Mouse (Mus musculus) adrenal gland, adult 2 months (tissue): Measurements from ENCODE around the gene Tecpr1. TPM values are rescaled to one million over a fixed set of nuclear protein-coding genes. Genes with fewer than 3 reads are reported as not detected.
A peak's percentile ranks its signal among the peaks of the same experiment; 100 is the strongest.

Experiments
- DNase-seq: peaks from one replicate; pipeline ENCODE4 v3.0.0; 2021
- polyA plus RNA-seq: library from polyadenylated mRNA; depleted of rRNA; stranded (reverse); fragments of >200 nt; gene quantifications from 2 replicates; pipeline ENCODE4 v1.2.3, GENCODE M21; 2012
- total RNA-seq, 2 experiments: library from RNA; stranded (reverse); gene quantifications; 2 replicates each; pipeline ENCODE4 v1.2.3; 2021

Tecpr1 gene
- total and polyA plus RNA-seq, 3 experiments: 77.8 to 130 (median 125) TPM

DNA sequence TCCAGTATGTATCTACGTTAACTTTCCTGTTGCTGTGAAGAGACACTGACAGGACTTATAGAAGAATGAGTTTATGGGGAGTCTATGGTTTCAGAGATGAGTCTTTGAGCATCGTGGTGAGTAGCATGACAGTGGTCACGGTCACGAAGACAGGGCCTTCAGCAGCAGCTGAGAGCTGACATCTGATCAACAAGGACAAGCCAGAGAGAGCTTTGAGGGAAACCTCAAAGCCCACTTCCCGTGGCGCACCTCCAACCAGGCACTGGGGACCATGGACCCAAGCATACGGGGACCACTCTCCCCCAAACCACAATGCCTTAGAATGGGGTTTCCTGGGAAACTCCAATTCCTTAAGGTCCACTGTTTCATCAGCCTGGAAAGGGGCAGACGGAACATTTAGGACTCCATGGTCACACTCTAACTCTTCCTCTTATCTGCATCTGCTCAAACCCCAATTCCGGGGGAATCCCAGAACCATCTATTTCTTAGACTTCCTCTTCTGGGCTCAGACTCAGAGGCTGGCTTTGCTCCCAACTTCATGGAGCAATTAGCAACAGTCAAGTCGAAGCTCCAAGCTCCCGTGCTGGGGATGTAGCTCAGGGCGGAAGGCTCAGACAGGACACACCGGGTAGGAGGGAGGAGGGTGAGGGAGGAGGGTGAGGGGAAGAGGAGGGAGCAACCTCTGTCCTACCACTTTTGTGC is 28.6 kb upstream of the Tecpr1 start:
- DNase-seq: no peak

DNA sequence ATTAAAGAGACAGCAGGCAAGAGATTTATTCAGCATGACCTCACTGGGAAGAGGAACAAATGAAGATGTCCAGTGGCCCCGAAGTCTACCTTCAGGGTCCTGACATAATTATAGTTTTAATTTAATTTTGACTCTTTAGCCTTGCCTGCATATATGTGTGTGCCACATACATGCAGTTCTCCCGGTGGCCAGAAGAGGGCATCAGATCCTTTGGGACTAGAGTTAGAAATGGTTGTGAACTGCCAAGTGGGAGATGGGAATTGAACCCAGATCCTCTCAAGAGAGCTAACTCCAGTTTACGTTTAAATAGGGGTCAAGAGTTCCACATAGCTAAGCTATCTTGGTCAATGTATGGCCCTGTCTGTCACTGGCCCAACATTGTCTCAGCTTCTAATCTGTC is 26.5 kb upstream of the Tecpr1 start:
- DNase-seq: no peak

DNA sequence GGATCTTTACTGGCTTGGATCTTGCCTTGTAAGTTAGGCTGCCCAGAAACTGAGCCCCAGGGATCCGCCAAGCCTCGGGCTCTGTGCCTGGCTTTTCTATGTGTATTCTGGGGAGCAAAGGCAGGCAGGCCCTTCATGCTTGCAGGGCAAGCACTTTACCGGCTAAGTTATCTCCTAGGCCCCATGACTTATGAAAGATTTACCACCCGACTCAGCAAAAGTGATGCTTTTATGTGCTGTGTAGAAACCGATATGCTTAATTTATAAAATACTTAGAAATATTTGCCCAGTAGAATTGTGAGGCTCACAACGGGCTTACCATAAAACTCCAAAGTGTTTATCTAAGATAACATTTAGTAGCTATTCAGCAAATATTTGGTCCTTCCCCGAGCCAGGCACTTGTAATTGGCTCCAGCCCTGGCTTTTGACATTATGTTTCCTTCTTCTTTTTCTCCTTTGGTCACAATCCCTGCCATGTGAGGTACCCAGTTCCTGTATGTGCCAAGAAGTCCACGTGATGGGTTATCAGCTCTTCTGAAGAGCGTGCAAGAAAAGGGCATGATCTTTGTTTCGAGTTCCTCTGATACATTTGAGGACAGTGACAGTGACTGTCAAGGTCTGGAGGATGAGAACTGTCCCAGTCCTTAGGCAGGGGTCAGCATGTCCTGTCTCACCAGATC is 24.6 kb upstream of the Tecpr1 start:
- DNase-seq: peak; percentile 64

DNA sequence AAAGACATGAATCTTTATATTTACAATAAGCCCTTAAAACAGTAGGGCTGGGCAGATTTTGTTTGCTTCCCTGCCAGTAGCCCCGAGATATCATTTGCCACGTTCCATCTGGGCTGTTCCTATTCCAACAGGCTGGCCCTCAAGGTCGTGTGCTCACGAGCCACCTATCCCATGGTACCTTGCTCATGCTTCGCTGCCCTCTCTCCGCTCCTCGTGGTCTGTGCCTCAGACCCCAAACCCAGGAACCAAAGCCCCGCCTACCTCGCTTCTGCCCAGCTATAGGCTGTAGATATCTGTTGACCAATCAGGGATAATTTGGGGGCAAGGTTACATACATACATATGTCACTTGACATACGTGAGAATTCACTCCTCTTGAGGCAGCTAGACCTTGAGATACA is 23.9 kb upstream of the Tecpr1 start:
- DNase-seq: no peak

DNA sequence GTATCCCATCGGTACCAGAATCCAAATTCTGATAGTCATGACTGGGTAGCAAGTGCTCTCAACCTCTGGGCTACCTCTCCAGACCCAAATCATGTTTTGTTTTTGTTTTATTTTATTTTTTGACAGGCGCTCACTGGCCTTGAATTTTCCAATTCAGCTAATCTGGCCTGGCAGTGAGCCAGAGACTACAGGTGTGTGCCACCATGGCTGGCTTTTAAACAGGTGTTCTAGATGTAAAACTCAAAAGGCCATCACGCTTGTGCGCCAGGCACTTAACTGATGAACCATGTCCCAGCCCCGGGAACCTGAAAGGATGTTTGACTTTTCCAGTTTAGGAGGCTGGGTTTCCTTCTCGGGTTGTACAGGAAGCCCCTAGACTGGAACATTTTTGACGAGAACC is 23.3 kb upstream of the Tecpr1 start:
- DNase-seq: no peak

DNA sequence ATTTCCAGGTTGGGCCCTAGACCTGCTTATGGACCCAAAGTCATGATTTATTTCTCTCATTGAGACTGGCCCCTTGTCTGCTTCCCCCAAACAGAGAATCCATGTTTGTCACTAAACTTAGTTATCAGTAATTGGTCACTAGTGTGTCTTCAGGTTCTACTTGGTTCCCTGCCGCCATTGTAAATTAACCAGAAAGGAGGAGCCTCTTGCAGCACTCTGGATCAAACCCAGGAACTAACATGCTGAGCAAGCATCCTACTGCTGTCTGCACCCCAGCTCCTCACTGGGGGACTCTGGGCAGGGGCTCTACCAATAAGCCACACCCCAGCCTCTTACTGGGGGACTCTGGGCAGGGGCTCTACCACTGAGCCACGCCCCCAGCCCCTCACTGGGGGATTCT is 22.2 kb upstream of the Tecpr1 start:
- DNase-seq: no peak

DNA sequence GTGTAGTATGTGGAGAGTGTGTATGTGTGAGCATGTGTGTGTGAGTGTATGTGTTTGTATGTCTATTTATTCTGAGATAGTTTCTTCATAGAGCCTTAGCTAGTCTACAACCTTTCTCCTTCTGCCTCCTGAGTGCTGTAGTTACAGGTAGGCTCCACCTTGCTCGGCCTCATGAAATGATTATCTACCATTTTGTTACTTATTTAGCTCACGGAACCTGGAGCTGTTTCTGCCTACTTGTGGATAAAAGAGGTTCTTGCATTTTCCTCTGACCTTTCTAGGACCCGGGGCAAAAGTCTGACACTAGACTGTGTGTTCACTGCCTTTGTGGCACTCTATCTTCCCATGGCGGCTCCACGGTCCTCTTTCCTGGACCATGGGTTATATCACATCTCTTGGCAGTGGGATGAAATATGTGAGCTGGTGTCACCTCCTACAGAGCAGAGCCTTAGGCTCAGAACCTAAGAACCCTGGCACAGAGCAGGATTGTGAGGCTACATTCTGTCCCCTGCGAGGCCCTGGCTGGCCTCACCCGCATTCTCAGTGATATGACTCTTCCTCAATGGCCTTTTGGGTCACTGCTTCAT is 20.6 kb upstream of the Tecpr1 start, which contains the start of gene Bri3:
Gene Bri3, plus strand, starts transcription at position 537 of the 587 bp plus-strand sequence.
- no peak for DNase-seq

DNA sequence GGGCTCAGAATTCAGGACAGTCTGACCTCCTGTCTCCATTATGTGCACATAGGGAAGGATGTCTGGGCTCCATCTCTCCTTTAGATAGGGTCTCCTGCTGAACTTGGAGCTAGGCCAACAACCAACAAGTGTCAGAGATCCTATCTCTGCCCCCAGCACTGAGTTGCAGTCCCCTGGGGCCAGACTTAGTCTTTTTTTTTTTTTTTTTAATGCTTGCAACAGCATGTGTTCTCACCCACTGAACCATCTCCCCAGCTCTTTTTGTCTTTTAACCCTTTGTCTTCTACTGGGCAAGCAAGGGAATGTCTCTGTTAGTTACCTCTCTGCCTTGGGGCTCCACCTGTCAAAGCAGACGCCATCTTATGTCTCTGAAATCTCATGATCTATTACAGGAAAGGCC is 15.6 kb upstream of the Tecpr1 start:
- DNase-seq: no peak

DNA sequence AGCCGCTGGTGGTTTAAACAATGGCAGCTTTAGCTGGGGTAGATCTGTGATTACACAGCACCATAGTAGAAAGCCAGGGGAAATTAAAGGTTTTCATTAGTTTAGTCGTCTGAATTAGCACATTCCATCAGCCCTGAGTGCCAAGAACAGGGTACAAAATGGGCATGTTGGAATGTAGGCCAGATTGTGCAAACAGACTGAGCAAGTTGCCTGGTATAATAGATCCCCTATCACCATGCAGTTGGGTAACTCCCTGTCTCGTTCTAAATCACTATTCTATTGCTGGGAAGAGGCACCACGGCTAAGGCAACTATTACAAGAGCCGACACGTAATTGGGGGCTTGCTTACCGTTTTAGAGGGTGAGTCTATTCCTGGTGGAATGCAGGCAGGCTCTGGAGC is 11.3 kb upstream of the Tecpr1 start:
- peak; percentile 43 for DNase-seq

DNA sequence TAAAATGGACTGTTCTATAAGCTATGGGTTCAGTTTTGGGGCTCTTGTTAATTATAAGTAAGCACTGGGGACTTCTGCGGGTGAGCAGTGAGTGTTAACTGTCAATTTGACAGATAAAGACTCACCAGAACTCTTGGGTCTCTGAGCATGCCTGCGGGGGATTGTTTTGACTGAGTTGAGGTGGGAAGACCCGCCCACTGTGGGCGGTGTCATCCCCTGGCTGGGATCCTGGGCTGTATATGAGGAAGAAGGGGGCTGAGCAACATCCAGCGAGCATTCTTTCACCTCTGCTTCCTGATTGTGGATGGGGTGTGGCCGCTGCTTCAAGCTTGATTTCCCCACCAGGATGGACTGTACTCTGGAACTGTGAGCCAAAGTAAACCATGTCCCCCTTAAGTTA is 10.8 kb upstream of the Tecpr1 start:
- no peak for DNase-seq

DNA sequence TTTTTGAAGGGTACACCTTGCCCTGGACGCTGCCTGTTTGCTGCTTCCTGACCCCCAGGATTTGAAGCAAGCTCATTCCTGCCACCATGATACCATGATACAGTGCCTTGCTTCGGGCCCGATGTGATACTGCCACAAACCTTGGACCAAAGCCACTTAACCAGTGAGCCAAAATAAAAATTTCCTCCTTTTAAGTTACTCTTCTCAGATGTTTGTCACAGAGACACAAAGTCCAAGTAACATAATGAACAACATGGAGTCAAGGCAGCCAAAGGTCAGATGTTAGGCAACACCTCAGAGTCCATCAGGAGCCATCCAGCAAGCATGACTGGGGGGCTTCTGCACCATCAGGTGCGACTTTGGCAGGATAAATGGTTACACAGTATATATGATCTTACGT is 9.1 kb upstream of the Tecpr1 start:
- no peak for DNase-seq

DNA sequence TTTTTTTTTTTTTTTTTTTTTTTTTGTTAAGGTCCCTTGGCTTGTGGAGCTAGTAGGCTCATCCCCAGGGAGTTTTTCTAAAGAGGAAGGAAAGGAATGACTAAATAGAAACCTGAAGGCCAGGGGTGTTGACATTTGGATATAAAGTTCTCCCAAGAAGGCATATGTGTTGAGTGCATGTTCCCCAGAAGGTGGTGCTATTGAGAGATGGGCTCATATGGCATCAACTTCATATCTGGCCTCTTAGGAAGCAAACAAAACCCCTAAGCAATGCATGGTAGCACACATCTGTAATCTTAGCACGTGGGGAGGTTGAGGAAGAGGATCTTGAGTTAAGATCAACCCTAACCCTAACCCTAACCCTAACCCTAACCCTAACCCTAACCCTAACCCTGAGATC is 8.0 kb upstream of the Tecpr1 start:
- no peak for DNase-seq

DNA sequence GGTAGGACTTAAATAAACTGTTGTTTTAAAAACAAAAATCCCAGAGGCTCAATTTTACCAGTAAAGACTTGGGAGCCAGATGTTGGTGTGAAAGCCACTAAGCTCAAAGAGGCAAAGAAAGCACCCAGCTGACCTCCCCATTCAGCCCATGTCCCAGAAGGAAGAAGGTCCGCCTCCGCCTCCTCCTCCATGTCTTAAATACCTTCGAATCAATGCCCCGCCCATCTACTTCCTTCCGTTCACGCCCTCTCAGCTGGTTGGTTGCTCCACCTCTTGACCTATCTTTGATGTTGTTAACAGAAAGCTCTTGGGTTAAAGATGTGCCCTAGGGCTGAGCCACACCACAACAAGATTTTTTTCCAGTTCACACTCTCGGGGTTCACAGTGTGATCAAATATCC is 6.8 kb upstream of the Tecpr1 start:
- DNase-seq: no peak

DNA sequence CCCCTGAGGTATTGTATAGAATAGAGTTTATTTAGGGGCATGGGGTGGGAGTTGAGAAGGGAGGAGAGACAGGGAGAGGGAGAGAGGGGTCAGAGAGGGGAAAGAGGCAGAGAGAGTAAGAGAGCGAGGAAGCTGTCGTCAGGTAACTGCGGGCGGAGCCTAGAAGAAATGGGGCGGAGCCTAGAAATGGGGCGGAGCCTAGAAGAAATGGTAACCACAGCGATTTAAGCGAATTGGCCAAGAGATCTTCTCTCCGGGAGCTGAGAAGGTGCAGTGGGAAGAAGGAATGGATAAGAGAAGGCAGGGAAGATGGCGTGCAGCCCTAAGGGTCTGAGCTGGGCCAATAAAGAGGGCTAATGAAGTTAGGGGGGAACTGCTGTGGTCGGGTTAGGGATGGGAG is 2.8 kb upstream of the Tecpr1 start:
- DNase-seq: no peak

DNA sequence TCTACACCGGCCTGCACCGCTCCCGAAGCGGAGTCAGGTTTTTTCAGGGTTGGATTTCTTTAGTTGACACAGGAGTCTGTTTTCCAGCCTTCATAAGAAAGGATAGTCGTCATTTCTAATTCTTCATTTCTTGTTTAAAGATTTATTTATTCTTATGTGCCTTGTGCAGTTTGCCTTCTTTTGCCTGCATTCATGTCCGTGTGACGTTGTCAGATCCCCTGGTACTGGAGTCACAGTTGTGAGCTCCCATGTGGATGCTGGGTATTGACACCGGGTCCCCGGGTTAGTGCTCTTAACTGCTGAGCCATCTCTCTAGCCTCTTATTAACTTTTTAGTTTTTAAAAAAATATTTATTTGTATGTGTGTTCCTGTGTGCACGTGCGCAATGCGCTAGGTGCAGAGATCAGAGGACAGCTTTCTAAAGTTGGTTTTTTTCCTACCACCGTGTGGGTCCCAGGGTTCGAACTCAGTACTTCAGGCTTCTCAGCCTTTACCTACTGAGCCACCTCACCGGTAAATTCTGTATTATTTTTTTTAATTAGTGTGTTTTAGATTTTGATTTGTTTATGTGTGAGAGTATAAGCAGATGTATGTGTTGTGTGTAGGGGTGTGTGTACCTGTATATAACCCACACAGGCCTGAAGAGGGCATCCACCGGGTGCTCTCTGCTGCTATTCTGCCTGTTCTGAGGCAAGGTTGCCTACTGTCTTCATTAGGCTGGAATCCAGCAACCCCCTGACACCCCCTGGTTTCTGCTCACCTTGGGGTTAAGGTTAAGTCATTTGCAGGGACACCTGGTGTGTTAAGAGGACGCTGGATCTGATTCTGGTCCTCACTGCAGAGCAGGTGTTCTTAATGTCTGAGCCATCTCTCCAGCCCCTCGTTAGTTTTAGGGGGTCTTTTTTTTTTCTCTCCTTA is 743 bp upstream of the Tecpr1 start:
- no peak for DNase-seq

DNA sequence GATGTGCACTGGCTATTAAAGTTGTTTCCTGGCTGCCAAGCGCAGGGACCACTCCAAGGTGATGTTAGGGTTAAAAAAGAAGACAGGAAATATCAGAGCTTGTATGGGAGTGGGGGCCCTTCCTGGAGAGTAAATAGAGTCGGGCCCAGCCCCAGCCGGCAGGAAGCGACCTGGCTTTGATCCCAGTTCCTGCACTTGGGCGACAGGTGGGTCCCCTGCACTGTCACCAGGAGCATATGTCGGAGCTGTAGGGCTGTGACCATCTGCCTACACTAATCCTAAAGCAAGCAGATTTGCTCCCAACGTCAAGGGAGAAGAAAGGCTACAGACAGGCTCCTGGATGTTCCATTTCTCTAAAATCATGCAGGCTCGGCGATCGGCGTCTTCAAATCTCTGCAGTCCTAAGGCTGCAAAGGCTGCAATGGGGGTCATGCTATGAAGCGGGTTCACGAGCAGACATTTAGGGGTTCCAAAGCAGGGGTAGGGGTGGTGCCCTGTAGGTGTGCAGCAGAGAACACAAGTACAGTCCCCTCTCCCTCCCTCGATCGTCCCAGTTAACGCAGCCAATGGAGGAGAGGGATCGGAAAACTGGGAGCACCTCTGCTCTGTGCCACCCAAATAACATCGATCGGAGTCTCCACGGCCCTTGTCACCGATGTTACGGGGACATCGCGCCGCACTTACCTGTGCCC is 458 bp downstream of the Tecpr1 start:
- DNase-seq: peak; percentile 71

DNA sequence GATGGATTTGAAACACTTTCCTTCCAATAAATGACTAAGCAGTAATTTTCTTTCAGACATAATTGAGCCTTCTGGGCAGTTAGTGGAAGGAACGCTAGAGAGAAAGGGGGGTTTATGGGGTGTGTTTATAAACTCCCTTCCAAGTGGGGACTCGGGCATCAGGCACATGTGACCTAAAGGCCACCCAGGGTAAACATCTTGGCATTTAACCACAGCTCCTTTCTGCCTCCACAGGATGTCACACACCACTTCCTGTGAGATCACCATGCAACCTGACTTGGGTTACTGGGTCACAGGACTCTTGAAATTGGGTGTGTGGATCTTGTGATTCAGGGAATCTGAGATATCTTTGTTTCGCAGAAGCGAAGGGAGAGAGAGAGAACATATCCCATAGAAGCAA is 2.1 kb downstream of the Tecpr1 start:
- DNase-seq: peak; percentile 74

DNA sequence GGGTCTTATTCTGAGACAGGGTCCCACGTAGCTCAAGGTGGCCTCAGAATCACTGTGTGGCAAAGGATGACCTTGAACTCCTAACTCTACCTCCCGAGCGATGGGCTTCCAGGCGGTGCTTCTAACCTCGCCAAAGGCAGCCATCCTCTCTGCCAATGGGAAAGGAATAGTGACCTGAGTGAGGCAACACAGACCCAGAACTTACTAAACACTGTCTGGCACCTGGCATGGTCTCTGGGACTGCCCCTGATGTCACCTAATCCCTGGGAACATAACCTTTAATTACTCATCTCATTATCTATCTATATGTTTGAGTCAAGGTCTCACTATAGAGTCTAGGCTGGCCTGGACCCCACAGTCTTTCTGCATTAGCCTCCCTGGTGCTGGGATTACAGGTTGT is 3.5 kb downstream of the Tecpr1 start:
- DNase-seq: no peak

DNA sequence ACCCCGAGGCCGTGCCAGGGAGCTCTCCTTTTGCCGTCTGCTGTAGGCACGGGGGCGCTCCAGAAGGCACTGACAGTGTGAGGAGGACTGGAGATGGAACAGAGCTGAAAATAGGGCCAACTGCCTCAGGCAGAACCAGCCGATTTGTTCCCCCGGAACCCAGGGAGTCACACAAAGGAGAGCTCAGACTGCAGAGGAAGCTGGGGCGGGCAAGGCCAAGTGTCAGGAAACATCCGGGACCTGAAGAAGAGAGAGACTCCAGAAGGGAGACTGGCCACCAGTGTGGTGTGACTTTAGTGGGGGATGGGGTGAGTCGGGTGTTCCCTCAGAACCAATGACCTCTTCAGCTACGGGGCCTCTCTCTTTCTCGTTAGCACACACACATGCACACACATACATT is 4.1 kb downstream of the Tecpr1 start:
- peak; percentile 46 for DNase-seq

DNA sequence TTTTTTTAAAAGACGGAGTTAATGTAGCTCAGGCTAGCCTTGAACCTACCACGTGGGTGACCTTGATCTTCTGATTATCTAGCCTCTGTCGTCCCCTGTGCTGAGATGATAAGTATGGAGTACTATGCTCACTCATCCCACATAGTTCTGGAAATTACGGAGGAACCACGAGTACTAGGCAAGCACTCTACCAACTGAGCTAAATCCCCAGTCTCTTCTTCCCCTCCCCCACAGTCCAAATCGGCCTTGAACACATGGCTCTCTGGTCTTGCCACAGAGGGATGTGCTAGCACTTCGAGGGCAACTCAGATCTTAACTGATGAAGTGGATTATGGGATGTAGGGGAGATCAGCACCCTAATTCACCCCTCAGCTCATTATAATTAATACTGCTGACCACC is 5.4 kb downstream of the Tecpr1 start:
- DNase-seq: peak; percentile 49

DNA sequence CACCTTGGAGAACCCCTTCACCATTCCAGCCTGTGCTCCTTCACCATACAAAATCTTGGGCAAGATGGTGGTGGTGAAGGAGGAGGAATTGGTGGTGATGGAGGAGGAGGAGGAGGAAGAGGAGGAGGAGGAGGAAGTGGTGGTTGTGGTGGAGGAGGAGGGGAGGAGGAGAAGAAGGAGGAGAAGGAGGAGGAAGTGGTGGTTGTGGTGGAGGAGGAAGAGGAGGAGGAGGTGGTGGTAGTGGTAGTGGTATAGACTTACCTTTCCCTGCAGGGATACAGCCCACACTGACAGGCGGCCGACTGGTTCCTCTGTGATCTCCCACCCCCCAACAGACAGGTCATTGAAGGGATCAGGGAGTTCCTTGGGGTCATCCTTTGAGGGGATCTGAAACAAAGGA is 7.4 kb downstream of the Tecpr1 start:
- no peak for DNase-seq

DNA sequence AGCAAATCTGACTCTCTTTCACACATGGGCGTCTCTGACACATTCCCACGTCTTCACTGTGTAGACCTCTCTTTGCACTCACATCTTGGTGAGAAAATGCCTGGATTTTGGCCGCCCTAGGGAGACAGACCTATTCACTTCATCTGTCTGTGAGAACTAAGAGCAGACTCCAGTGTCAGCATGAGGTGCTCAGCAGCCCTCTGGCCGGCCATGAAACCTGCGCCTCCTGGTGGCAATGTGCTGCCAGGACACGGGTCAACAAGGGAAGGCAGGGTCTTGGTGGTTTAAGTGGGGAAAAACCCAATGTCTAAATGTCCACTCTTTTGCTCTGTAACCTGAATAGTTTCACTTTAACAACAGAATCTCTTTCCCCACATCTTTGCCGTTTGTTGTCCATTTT is 9.0 kb downstream of the Tecpr1 start:
- DNase-seq: peak; percentile 64
